Mouse (Mus musculus) neural tube, embryonic 13.5 days (tissue): ENCODE measurements at regions not wholly inside any gene's neighbourhood (a gene's known extent, or its start where the extent isn't known, plus 50 kb on each side); places are given as distances from the start of the nearest gene placed in this dataset.

Experiments
- ATAC-seq: fragments of 200-750 bp; cut with Nextera tagmentation; 2 replicates; pipeline ENCODE4 v1.8.0; 2017; ENCODE audit warnings: low read depth, mild to moderate bottlenecking, moderate TSS enrichment, moderate library complexity
- H3K27ac ChIP-seq: fragments of 300-500 bp; sonication (generic); replicated peaks from 2 replicates; pipeline ENCODE4 v1.5.1; 2015; ENCODE audit warnings: moderate library complexity, mild to moderate bottlenecking, inconsistent platforms
- H3K27me3 ChIP-seq: fragments of 300-500 bp; sonication (generic); 2 replicates; pipeline ENCODE4 v1.6.1; 2015; ENCODE audit warnings: mild to moderate bottlenecking, inconsistent platforms
- H3K36me3 ChIP-seq: fragments of 300-500 bp; sonication (generic); 2 replicates; pipeline ENCODE4 v1.6.1; 2015; ENCODE audit warnings: mild to moderate bottlenecking, inconsistent platforms
- H3K4me1 ChIP-seq: fragments of 300-500 bp; sonication (generic); replicated peaks from 2 replicates; pipeline ENCODE4 v1.6.1; 2015; ENCODE audit warnings: inconsistent platforms
- H3K4me2 ChIP-seq: fragments of 300-500 bp; sonication (generic); 2 replicates; pipeline ENCODE4 v1.6.1; 2015; ENCODE audit warnings: inconsistent platforms, mild to moderate bottlenecking, moderate library complexity
- H3K4me3 ChIP-seq: fragments of 300-500 bp; sonication (generic); 2 replicates; pipeline ENCODE4 v1.5.1; 2015; ENCODE audit warnings: mild to moderate bottlenecking, inconsistent platforms
- H3K9ac ChIP-seq: fragments of 300-500 bp; sonication (generic); 2 replicates; pipeline ENCODE4 v1.6.1; 2015; ENCODE audit warnings: moderate library complexity, mild to moderate bottlenecking, inconsistent platforms
- H3K9me3 ChIP-seq: fragments of 300-500 bp; sonication (generic); 2 replicates; pipeline ENCODE4 v1.6.1; 2016; ENCODE audit warnings: inconsistent platforms
- WGBS: fragments of 180-500 bp; shearing (Covaris S2); methylation state at CpG from one replicate; pipeline ENCODE4 v1.1.7; 2015; 5-methylcytosine and 5-hydroxymethylcytosine counted together

- peaks cover 30% of the 10 kb centered on the region for H3K4me1 ChIP-seq
- H3K9ac ChIP-seq = no peak overlapping the region
- H3K4me2 ChIP-seq = no peak overlapping the region
- H3K4me3 ChIP-seq = no peak overlapping the region
- H3K27me3 ChIP-seq = no peaks in the 10 kb centered on the region
- H3K36me3 ChIP-seq = no peaks in the 10 kb centered on the region
- H3K9me3 ChIP-seq = no peaks in the 10 kb centered on the region
- 78% methylated on average over 1 of the region's 1 CpGs for WGBS
- no peak for ATAC-seq
- H3K27ac ChIP-seq = no peak overlapping the region
Measured at GRCm38 (mm10) chr1:64220486-64220885, 98.4 kb upstream of the Klf7 start.

DNA sequence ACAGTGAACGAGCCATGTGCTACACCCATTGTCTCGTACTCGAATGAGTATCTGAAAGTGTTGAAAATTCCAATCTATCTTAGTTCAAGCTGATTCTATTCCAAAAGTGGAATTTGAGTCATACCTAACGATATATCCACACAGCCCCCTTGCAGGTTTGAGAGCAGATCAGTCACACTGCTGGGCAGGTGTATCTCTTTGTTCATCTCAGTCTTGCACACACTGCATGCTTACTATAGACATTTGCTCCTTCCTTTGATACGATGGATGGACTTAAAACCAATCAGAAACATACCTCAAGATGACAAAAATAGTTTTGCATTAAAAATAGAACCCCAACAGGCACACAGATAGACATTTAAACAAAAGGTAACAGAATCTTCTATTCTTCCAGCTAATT lies 98.0 kb upstream of the Klf7 start:
- no peaks in the 10 kb centered on the region for H3K27me3 ChIP-seq
- no peak overlapping the region for H3K27ac ChIP-seq
- peaks cover 26% of the 10 kb centered on the region for H3K4me1 ChIP-seq
- no peak overlapping the region for H3K4me3 ChIP-seq
- no peak for ATAC-seq
- no peak overlapping the region for H3K9ac ChIP-seq
- no peaks in the 10 kb centered on the region for H3K36me3 ChIP-seq
- 77% methylated on average over 5 of the region's 5 CpGs for WGBS
- H3K4me2 ChIP-seq = no peak overlapping the region
- no peaks in the 10 kb centered on the region for H3K9me3 ChIP-seq

DNA sequence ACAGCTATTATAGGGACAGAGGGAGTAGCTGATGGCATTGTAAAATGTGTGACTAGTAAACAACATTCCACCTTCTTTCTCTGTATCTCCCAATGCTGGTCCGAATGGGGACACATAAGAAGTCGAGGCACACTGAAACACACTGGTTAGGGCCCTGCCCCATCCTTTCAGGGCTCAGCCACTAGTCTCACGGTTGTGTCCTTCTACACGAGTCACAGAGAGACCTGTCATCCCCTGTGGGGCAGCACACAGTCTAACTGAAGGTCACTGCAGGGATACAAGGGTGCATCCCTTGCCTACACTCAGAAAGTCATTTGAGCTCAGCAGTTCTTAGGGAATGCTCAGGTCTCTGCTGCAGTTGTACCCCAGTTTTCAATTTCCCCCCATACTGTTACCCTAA lies 93.6 kb upstream of the Klf7 start:
- ATAC-seq = no peak
- H3K4me3 ChIP-seq = no peak overlapping the region
- H3K36me3 ChIP-seq = no peaks in the 10 kb centered on the region
- H3K9me3 ChIP-seq = no peaks in the 10 kb centered on the region
- peaks cover 11% of the 10 kb centered on the region; the same call in 1 of the 2 replicates for H3K4me1 ChIP-seq
- no peaks in the 10 kb centered on the region for H3K27me3 ChIP-seq
- 77% methylated on average over 4 of the region's 4 CpGs for WGBS
- no peak overlapping the region for H3K27ac ChIP-seq
- H3K4me2 ChIP-seq = no peak overlapping the region
- H3K9ac ChIP-seq = no peak overlapping the region

- 74% methylated on average over 1 of the region's 1 CpGs for WGBS
- ATAC-seq = no peak
- H3K27me3 ChIP-seq = no peaks in the 10 kb centered on the region
Measured at GRCm38 (mm10) chr1:64209131-64209530, 87.0 kb upstream of the Klf7 start.

GRCm38 (mm10) chr1:64200387-64201023 lies 78.4 kb upstream of the Klf7 start:
- Histone ChIP-seq H3K27me3 (no peaks in the 10 kb centered on the region), H3K4me3 (no peak overlapping the region), H3K36me3 (no peaks in the 10 kb centered on the region), H3K9me3 (peaks cover 5% of the 10 kb centered on the region; the same call in 1 of the 2 replicates), H3K4me1 (peaks cover 25% of the 10 kb centered on the region), H3K27ac (no peak overlapping the region), H3K9ac (no peak overlapping the region), H3K4me2 (no peak overlapping the region)
- WGBS = 25% methylated on average over 5 of the region's 5 CpGs
- ATAC-seq = no peak; the same call in 1 of the 2 replicates

More at GRCm38 (mm10) chr1:64209131-64209530, 87.0 kb upstream of the Klf7 start:
- Histone ChIP-seq H3K4me3 (no peak overlapping the region), H3K4me2 (no peak overlapping the region), H3K27ac (no peak overlapping the region), H3K36me3 (no peaks in the 10 kb centered on the region), H3K9me3 (peaks cover 5% of the 10 kb centered on the region; the same call in 1 of the 2 replicates), H3K4me1 (0 out of 2 replicates have a peak, but pooled peaks cover 4% of the 10 kb centered on the region), H3K9ac (no peak overlapping the region)

DNA sequence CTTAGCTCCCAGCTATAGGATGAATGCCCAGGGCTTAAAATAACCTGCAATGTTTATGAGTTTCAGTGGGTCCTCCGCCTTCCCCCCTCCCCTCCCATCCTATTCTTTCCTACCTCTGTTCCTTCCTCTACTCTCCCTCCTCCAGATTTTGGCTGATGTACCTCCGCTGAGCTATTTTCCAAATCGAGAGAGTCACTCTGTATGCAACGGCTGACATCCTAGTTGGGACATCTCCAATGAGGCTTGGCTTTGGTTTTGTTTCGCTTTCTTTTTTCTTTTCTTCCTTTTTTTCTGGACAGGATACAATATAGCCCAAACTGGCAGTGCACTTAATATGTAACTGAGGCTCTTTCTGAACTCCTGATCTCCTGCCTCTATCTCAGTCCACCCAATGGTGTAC lies 76.7 kb upstream of the Klf7 start:
- Histone ChIP-seq H3K4me1 (peaks cover 26% of the 10 kb centered on the region), H3K36me3 (no peaks in the 10 kb centered on the region), H3K9me3 (no peaks in the 10 kb centered on the region), H3K9ac (no peak overlapping the region), H3K4me2 (no peak overlapping the region), H3K27ac (no peak overlapping the region), H3K4me3 (no peak overlapping the region), H3K27me3 (no peaks in the 10 kb centered on the region)
- no peak for ATAC-seq
- WGBS = 85% methylated on average over 5 of the region's 5 CpGs

DNA sequence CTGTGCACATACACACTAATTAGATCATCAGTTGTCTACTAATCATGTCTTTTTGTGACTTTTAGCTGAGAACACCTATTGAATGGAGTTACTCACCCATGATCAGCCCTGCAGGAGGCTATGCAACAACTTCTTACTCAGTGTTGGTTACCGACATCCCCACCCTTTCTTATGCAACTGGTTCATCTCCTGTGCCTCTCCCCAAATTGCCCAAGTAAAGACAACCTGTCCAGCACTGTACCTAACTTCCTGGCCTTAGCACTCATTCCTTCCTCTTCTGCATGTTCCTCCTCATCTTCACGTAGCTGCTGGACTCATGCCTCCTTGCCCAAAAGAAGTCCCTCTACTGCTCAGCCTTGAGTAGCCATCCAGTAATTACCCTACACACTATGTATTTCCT lies 76.2 kb upstream of the Klf7 start:
- no peak overlapping the region for H3K4me2 ChIP-seq
- no peaks in the 10 kb centered on the region for H3K27me3 ChIP-seq
- ATAC-seq = no peak
- H3K9ac ChIP-seq = no peak overlapping the region
- H3K36me3 ChIP-seq = no peaks in the 10 kb centered on the region
- 81% methylated on average over 2 of the region's 2 CpGs for WGBS
- H3K4me3 ChIP-seq = no peak overlapping the region
- H3K9me3 ChIP-seq = no peaks in the 10 kb centered on the region
- H3K4me1 ChIP-seq = peaks cover 31% of the 10 kb centered on the region
- no peak overlapping the region for H3K27ac ChIP-seq

DNA sequence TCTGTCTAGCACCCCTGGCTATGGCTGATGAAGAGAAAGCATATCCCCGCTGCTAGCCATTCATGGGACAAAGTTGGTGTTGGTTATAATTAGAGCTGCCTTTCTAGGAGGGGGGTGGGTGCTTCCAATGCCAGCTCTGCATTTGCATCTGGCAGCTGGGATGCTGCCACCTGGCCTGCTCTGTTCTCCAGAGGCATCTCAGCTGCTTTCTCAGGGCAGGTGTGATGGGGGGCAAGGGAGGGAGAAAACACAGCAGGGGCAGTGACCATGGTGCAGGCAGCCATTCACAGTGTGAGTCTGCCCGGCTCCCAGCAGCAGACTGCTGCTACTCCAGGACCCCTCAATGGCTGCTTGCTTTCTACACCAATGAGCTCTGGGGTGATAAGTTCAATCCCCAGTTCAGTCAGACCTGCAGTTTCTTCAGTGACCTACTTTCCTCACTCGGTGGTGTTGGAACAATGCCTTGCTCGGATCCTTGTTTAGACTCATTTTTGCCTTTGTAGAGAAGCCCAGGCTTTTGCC lies 73.9 kb upstream of the Klf7 start:
- ATAC-seq = peak; percentile 58; the same call in 1 of the 2 replicates
- H3K36me3 ChIP-seq = no peaks in the 10 kb centered on the region
- H3K27me3 ChIP-seq = no peaks in the 10 kb centered on the region
- H3K4me2 ChIP-seq = no peak overlapping the region
- H3K4me1 ChIP-seq = peaks cover 49% of the 10 kb centered on the region
- 18% methylated on average over 4 of the region's 4 CpGs for WGBS
- H3K9me3 ChIP-seq = no peaks in the 10 kb centered on the region
- H3K27ac ChIP-seq = no peak overlapping the region
- H3K4me3 ChIP-seq = no peak overlapping the region
- H3K9ac ChIP-seq = no peak overlapping the region

GRCm38 (mm10) chr1:64195294-64195693 lies 73.2 kb upstream of the Klf7 start:
- no peak overlapping the region for H3K4me3 ChIP-seq
- ATAC-seq = no peak
- WGBS = 83% methylated on average over 4 of the region's 4 CpGs
- no peaks in the 10 kb centered on the region for H3K27me3 ChIP-seq
- peaks cover 49% of the 10 kb centered on the region for H3K4me1 ChIP-seq
- no peak overlapping the region for H3K4me2 ChIP-seq
- H3K27ac ChIP-seq = no peak overlapping the region
- no peak overlapping the region for H3K9ac ChIP-seq
- no peaks in the 10 kb centered on the region for H3K36me3 ChIP-seq
- no peaks in the 10 kb centered on the region for H3K9me3 ChIP-seq

- no peak overlapping the region for H3K4me3 ChIP-seq
- H3K4me2 ChIP-seq = no peak overlapping the region
- H3K9ac ChIP-seq = no peak overlapping the region
- no peaks in the 10 kb centered on the region for H3K9me3 ChIP-seq
- H3K36me3 ChIP-seq = no peaks in the 10 kb centered on the region
- WGBS = 27% methylated on average over 13 of the region's 13 CpGs
- no peak for ATAC-seq
- H3K27me3 ChIP-seq = no peaks in the 10 kb centered on the region
- H3K4me1 ChIP-seq = peaks cover 64% of the 10 kb centered on the region
- peak overlapping the region; percentile 18; the same call in 1 of the 2 replicates for H3K27ac ChIP-seq
Measured at GRCm38 (mm10) chr1:64193150-64193838, 71.2 kb upstream of the Klf7 start.

GRCm38 (mm10) chr1:64192736-64193135 lies 70.7 kb upstream of the Klf7 start:
- Histone ChIP-seq H3K4me3 (no peak overlapping the region), H3K9me3 (no peaks in the 10 kb centered on the region), H3K4me2 (no peak overlapping the region), H3K27me3 (no peaks in the 10 kb centered on the region), H3K27ac (peak overlapping the region; percentile 18; the same call in 1 of the 2 replicates), H3K36me3 (no peaks in the 10 kb centered on the region), H3K4me1 (peaks cover 69% of the 10 kb centered on the region), H3K9ac (no peak overlapping the region)
- 78% methylated on average over 3 of the region's 3 CpGs for WGBS
- ATAC-seq = no peak
